Mouse (Mus musculus): ENCODE measurements around the gene Phf2. TPM values are rescaled to one million over a fixed set of nuclear protein-coding genes. Genes with fewer than 3 reads are reported as not detected.

Phf2 gene
- polyA plus RNA-seq, 1 experiment, result 21.5 TPM

DNA sequence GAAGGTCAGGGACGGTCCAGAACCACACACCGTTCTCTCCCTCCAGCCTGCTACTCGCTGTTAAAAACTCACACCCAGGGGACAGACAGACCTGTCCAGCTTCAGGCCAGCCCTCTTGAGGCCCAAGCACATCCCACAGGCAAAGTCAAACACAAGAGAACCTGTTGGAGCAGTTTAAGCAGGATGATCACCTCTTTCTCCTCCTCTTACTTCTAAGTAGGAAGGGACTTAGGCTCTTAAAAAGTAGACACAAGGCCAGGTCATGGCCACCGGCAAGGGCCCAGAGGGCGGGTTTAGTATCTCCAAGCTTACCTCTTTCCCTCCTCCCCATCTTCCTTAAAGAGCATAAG is 1.3 kb downstream of the Phf2 start:
- Histone ChIP-seq H3K79me2 (ENCODE audit: control insufficient read depth, insufficient read depth) (peaks cover 66% of the 10 kb centered on the region), H3ac (ENCODE audit: control insufficient read depth, insufficient read length) (peak overlapping the region; percentile 98), H3K36me3 (ENCODE audit: control insufficient read depth, insufficient read depth) (no peaks in the 10 kb centered on the region), H3K27me3 (ENCODE audit: control insufficient read depth, insufficient read depth, insufficient read length) (no peaks in the 10 kb centered on the region), H3K4me2 (ENCODE audit: low read depth) (peak overlapping the region; percentile 85), H3K4me3 (peak overlapping the region; percentile 42)
- TF ChIP-seq REST (IDR thresholded peaks at IDR 0.05; ENCODE audit: insufficient read depth, insufficient read length), result no peak
- TF ChIP-seq SRF (IDR thresholded peaks at IDR 0.05; ENCODE audit: control insufficient read depth, insufficient read length, low read depth), result no peak
- no peak for TF ChIP-seq TCF3 (IDR thresholded peaks at IDR 0.05; ENCODE audit: insufficient read length, low read depth)
- TF ChIP-seq MYOG (IDR thresholded peaks at IDR 0.05; ENCODE audit: control insufficient read depth in 1 of 3, insufficient read depth in 1 of 3, insufficient read length in 2 of 3, low read depth in 2 of 3), result no peak
- TF ChIP-seq TCF12 (IDR thresholded peaks at IDR 0.05; ENCODE audit: insufficient read depth, poor library complexity, severe bottlenecking), result no peak
- no peak for TF ChIP-seq USF1 (IDR thresholded peaks at IDR 0.05; ENCODE audit: low read depth)
- TF ChIP-seq POLR2AphosphoS2 (IDR thresholded peaks at IDR 0.05; ENCODE audit: insufficient read length, low read depth), result no peak
- no peak for TF ChIP-seq E2F4 (IDR thresholded peaks at IDR 0.05; ENCODE audit: insufficient read depth)
- no peak for TF ChIP-seq MYOD1 (IDR thresholded peaks at IDR 0.05; ENCODE audit: control insufficient read depth in 1 of 3, insufficient read length in 2 of 3, low read depth in 2 of 3)
- no peak for TF ChIP-seq CEBPB (IDR thresholded peaks at IDR 0.05; ENCODE audit: insufficient read depth, poor library complexity, severe bottlenecking)
- no peak for TF ChIP-seq MAX (IDR thresholded peaks at IDR 0.05; ENCODE audit: low read depth)

DNA sequence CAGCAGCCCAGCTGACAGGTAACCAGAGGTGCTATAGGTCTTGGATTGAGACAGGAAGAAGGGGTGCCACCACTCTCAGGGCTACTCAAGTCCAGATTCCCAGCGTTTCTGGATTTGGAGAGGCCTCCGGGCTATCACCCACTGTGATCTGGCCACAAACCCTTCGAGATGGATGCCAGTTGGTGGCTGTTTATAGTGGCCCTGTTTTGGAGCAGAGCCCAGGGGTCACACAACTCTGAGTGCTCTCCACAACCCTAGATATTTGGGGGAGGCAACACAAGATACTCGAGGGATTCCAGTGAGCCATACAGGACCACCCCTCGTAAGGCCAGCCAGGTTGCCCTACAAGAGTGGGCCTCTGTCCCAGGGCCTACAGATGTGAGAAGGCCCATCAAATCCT is 1.8 kb downstream of the Phf2 start:
- H3ac ChIP-seq (ENCODE audit: control insufficient read depth, insufficient read length), result no peak overlapping the region
- H3K27me3 ChIP-seq (ENCODE audit: control insufficient read depth, insufficient read depth, insufficient read length), result no peaks in the 10 kb centered on the region
- H3K4me3 ChIP-seq, result peak overlapping the region; percentile 42
- H3K36me3 ChIP-seq (ENCODE audit: control insufficient read depth, insufficient read depth), result no peaks in the 10 kb centered on the region
- peak overlapping the region; percentile 85 for H3K4me2 ChIP-seq (ENCODE audit: low read depth)
- TF ChIP-seq REST (IDR thresholded peaks at IDR 0.05; ENCODE audit: insufficient read depth, insufficient read length), result no peak
- TF ChIP-seq SRF (IDR thresholded peaks at IDR 0.05; ENCODE audit: control insufficient read depth, insufficient read length, low read depth), result no peak
- TF ChIP-seq E2F4 (IDR thresholded peaks at IDR 0.05; ENCODE audit: insufficient read depth), result no peak
- TF ChIP-seq MAX (IDR thresholded peaks at IDR 0.05; ENCODE audit: low read depth), result no peak
- TF ChIP-seq MYOG (IDR thresholded peaks at IDR 0.05; ENCODE audit: control insufficient read depth in 1 of 3, insufficient read depth in 1 of 3, insufficient read length in 2 of 3, low read depth in 2 of 3), result no peak
- no peak for TF ChIP-seq POLR2A (IDR thresholded peaks at IDR 0.05; ENCODE audit: insufficient read length, low read depth)
- no peak for TF ChIP-seq CEBPB (IDR thresholded peaks at IDR 0.05; ENCODE audit: insufficient read depth, poor library complexity, severe bottlenecking)
- H3K79me2 ChIP-seq (ENCODE audit: control insufficient read depth, insufficient read depth), result peaks cover 71% of the 10 kb centered on the region

DNA sequence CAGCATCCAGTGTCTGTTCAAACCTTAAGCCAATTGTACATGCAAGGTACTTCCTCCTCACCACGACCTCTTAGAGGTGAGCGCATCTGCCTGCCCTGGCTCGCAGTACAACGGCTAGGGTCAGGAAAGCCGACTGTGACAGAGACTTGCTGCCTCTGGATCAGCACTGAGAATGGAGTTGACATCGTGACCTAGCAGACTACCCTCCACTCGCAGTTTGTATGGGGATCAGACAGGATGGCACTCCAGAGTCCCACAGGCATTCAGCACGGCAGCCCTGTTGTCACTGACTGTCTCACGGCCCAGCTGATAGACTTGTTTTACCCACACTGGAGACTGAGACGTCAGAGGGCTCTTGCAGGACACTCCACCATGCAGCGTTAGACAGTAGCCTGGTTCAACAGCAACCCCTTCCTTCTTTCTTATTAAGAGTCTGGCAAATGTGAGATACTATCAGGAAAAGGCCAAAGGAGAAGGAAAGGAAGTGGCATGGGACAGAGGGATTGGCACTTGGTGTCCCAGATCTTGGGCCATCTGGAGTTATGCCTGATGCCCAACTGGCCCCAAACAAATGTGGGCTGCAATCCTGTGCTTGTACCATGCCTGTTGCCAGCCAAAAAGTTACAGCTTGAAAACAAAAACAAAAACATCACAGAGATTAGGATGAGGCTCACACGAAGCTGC is 6.1 kb downstream of the Phf2 start:
- TF ChIP-seq MAX (IDR thresholded peaks at IDR 0.05; ENCODE audit: low read depth) (no peak), POLR2AphosphoS2 (IDR thresholded peaks at IDR 0.05; ENCODE audit: insufficient read length, low read depth) (no peak), CEBPB (IDR thresholded peaks at IDR 0.05; ENCODE audit: insufficient read depth, poor library complexity, severe bottlenecking) (no peak), E2F4 (IDR thresholded peaks at IDR 0.05; ENCODE audit: insufficient read depth) (no peak)
- H3K4me2 ChIP-seq (ENCODE audit: low read depth), result no peak overlapping the region

DNA sequence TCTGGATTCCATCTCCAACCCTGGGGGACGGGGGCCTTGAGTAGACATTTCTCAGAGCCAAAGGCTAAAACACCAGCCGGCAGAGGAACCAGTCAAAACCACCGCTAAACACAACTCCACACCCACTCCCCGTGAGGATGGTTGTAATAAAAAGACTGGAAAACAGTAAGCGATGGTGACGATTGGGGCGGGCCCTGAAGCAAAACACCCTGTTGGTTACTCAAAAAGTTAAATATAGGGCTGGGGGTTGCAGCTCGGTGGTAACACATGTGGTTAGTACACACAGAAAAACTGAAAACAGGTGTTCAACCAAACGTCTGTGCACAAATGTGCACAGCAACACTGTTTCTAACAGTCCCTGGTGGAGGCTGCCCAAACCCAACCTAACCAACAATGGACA is 7.4 kb downstream of the Phf2 start:
- Histone ChIP-seq H3K36me3 (ENCODE audit: control insufficient read depth, insufficient read depth) (no peaks in the 10 kb centered on the region), H3K79me2 (ENCODE audit: control insufficient read depth, insufficient read depth) (peaks cover 94% of the 10 kb centered on the region), H3K4me3 (no peak overlapping the region), H3ac (ENCODE audit: control insufficient read depth, insufficient read length) (no peak overlapping the region), H3K27me3 (ENCODE audit: control insufficient read depth, insufficient read depth, insufficient read length) (no peaks in the 10 kb centered on the region), H3K4me2 (ENCODE audit: low read depth) (no peak overlapping the region)
- no peak for TF ChIP-seq TCF3 (IDR thresholded peaks at IDR 0.05; ENCODE audit: insufficient read length, low read depth)
- no peak for TF ChIP-seq POLR2A (IDR thresholded peaks at IDR 0.05; ENCODE audit: insufficient read length, low read depth)
- TF ChIP-seq TCF12 (IDR thresholded peaks at IDR 0.05; ENCODE audit: insufficient read depth, poor library complexity, severe bottlenecking), result no peak
- TF ChIP-seq E2F4 (IDR thresholded peaks at IDR 0.05; ENCODE audit: insufficient read depth), result no peak
- TF ChIP-seq MYOD1 (IDR thresholded peaks at IDR 0.05; ENCODE audit: control insufficient read depth in 1 of 3, insufficient read length in 2 of 3, low read depth in 2 of 3), result peak in 1 of 3 experiments; percentile 9
- no peak for TF ChIP-seq CEBPB (IDR thresholded peaks at IDR 0.05; ENCODE audit: insufficient read depth, poor library complexity, severe bottlenecking)
- TF ChIP-seq USF1 (IDR thresholded peaks at IDR 0.05; ENCODE audit: low read depth), result no peak
- no peak for TF ChIP-seq POLR2AphosphoS2 (IDR thresholded peaks at IDR 0.05; ENCODE audit: insufficient read length, low read depth)
- peak in 1 of 3 experiments; percentile 35 for TF ChIP-seq MYOG (IDR thresholded peaks at IDR 0.05; ENCODE audit: control insufficient read depth in 1 of 3, insufficient read depth in 1 of 3, insufficient read length in 2 of 3, low read depth in 2 of 3)
- no peak for TF ChIP-seq MAX (IDR thresholded peaks at IDR 0.05; ENCODE audit: low read depth)

More for the DNA sequence above, 6.1 kb downstream of the Phf2 start:
- no peaks in the 10 kb centered on the region for H3K27me3 ChIP-seq (ENCODE audit: control insufficient read depth, insufficient read depth, insufficient read length)
- H3K79me2 ChIP-seq (ENCODE audit: control insufficient read depth, insufficient read depth), result peaks cover 97% of the 10 kb centered on the region
- H3K36me3 ChIP-seq (ENCODE audit: control insufficient read depth, insufficient read depth), result no peaks in the 10 kb centered on the region
- H3ac ChIP-seq (ENCODE audit: control insufficient read depth, insufficient read length), result no peak overlapping the region
- H3K4me3 ChIP-seq, result no peak overlapping the region

DNA sequence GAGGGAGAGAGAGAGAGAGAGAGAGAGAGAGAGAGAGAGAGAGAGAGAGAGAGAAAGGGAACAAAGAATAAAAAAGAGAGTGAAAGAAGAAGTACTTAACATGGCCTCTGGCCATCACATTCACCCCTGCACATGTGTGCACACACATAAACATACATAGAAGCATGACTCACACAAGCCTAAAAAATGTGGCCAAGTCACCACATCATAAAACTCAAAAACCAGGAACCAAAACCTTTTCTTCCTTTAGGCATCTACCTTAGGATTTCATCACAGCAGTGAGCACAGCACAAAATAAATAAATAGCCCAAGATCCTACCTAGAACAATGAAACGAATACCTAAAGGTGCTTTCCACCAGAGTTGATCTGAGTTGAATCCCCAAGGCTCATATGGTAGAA is 9.0 kb downstream of the Phf2 start:
- Histone ChIP-seq H3K36me3 (ENCODE audit: control insufficient read depth, insufficient read depth) (no peaks in the 10 kb centered on the region), H3K4me2 (ENCODE audit: low read depth) (no peak overlapping the region), H3K27me3 (ENCODE audit: control insufficient read depth, insufficient read depth, insufficient read length) (no peaks in the 10 kb centered on the region), H3ac (ENCODE audit: control insufficient read depth, insufficient read length) (no peak overlapping the region), H3K4me3 (no peak overlapping the region), H3K79me2 (ENCODE audit: control insufficient read depth, insufficient read depth) (peaks cover 93% of the 10 kb centered on the region)
- TF ChIP-seq TCF12 (IDR thresholded peaks at IDR 0.05; ENCODE audit: insufficient read depth, poor library complexity, severe bottlenecking), result no peak
- TF ChIP-seq MAX (IDR thresholded peaks at IDR 0.05; ENCODE audit: low read depth), result no peak
- no peak for TF ChIP-seq CEBPB (IDR thresholded peaks at IDR 0.05; ENCODE audit: insufficient read depth, poor library complexity, severe bottlenecking)
- TF ChIP-seq MYOG (IDR thresholded peaks at IDR 0.05; ENCODE audit: control insufficient read depth in 1 of 3, insufficient read depth in 1 of 3, insufficient read length in 2 of 3, low read depth in 2 of 3), result no peak
- no peak for TF ChIP-seq E2F4 (IDR thresholded peaks at IDR 0.05; ENCODE audit: insufficient read depth)
- TF ChIP-seq TCF3 (IDR thresholded peaks at IDR 0.05; ENCODE audit: insufficient read length, low read depth), result no peak
- no peak for TF ChIP-seq MYOD1 (IDR thresholded peaks at IDR 0.05; ENCODE audit: control insufficient read depth in 1 of 3, insufficient read length in 2 of 3, low read depth in 2 of 3)
- TF ChIP-seq POLR2A (IDR thresholded peaks at IDR 0.05; ENCODE audit: insufficient read length, low read depth), result no peak
- no peak for TF ChIP-seq POLR2AphosphoS2 (IDR thresholded peaks at IDR 0.05; ENCODE audit: insufficient read length, low read depth)
- TF ChIP-seq USF1 (IDR thresholded peaks at IDR 0.05; ENCODE audit: low read depth), result no peak
- TF ChIP-seq SRF (IDR thresholded peaks at IDR 0.05; ENCODE audit: control insufficient read depth, insufficient read length, low read depth), result no peak
- TF ChIP-seq REST (IDR thresholded peaks at IDR 0.05; ENCODE audit: insufficient read depth, insufficient read length), result no peak
